Mouse (Mus musculus): Measurements from ENCODE around the gene Fkbp8. TPM values are rescaled to one million over a fixed set of nuclear protein-coding genes. Genes with fewer than 3 reads are reported as not detected.

Fkbp8 gene
- polyA plus RNA-seq, 1 experiment = 255 TPM

- H3K36me3 ChIP-seq (ENCODE audit: control insufficient read depth) = peaks cover 42% of the 10 kb centered on the region
- TF ChIP-seq GATA1 (IDR thresholded peaks at IDR 0.05; ENCODE audit: low read length) = no peak
- no peak for TF ChIP-seq TAL1 (IDR thresholded peaks at IDR 0.05; ENCODE audit: low read length)
- H3K4me1 ChIP-seq (ENCODE audit: control insufficient read depth) = peaks cover 70% of the 10 kb centered on the region
- no peaks in the 10 kb centered on the region for H3K27me3 ChIP-seq (ENCODE audit: control insufficient read depth)
- no peaks in the 10 kb centered on the region for H3K9me3 ChIP-seq (ENCODE audit: control insufficient read depth, low read length)
- H3K4me3 ChIP-seq (replicated peaks) = no peak overlapping the region
Observed at GRCm38 (mm10) chr8:70547762-70548161, 20.2 kb downstream of the Fkbp8 start.

DNA sequence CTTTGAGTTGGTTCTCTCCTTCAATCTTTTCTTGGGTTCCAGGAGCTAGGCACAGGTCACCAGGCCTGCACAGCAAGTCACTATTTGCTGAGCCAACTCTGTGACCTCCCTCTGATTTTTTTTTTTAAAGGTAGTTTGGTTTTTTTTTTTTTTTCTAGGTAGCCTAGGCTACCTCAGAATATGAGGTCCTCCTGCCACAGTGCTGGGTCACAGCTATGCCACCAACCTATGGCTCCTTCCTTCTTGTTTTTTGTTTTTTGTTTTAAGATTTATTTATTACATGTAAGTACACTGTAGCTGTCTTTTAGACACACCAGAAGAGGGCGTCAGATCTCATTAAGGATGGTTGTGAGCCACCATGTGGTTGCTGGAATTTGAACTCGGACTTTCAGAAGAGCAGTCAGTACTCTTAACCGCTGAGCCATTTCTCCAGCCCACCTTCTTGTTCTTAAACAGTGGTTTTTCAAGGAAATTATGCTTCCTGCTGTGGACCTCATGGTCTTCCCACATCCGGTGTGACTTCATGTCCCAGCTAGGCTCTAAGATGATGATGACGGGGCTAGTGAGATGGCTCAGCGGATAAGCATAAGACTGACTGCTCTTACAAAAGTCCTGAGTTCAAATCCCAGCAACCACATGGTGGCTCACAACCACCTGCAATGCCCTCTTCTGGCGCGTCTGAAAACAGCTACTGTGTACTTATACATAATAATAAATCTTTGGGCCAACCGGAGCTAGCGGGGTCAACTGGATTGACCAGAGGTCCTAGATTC, 22.1 kb downstream of the Fkbp8 start:
- peaks cover 33% of the 10 kb centered on the region for H3K36me3 ChIP-seq (ENCODE audit: control insufficient read depth)
- H3K9me3 ChIP-seq (ENCODE audit: control insufficient read depth, low read length) = no peaks in the 10 kb centered on the region
- TF ChIP-seq TAL1 (IDR thresholded peaks at IDR 0.05; ENCODE audit: low read length) (no peak), GATA1 (IDR thresholded peaks at IDR 0.05; ENCODE audit: low read length) (no peak)
- H3K4me3 ChIP-seq (replicated peaks) = no peak overlapping the region
- H3K4me1 ChIP-seq (ENCODE audit: control insufficient read depth) = peaks cover 65% of the 10 kb centered on the region
- no peaks in the 10 kb centered on the region for H3K27me3 ChIP-seq (ENCODE audit: control insufficient read depth)

DNA sequence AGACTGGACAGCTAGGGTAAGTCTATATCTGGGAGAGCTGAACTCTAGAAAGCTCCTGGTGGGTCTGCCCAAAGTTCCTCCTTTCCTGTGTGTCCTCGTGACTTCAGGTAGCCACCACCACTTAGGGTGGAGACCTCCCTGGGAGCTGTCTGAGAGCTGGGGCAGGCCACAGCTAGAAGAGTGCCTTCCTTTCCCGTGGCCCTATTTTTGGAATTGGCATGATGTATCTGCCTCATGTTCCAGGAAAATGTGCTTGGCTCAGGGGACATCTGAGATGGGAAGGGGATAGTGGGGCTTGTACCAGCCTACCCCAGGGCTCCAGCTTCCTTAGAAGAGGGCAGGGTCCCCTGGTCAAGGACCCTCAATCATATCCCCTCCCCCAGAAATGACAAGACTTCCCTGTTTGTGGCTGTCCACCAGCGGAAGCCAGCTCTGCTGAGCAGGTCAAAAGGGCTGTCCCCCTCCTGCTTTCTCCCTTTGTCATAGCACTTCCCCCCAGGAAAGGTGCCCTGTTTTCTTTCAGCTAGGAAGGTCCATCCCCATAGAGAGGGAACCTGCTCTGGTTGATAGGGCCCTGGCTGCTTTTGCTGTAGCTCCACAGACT, 24.1 kb downstream of the Fkbp8 start:
- H3K27me3 ChIP-seq (ENCODE audit: control insufficient read depth) = no peaks in the 10 kb centered on the region
- H3K9me3 ChIP-seq (ENCODE audit: control insufficient read depth, low read length) = no peaks in the 10 kb centered on the region
- no peak overlapping the region for H3K4me3 ChIP-seq (replicated peaks)
- TF ChIP-seq TAL1 (IDR thresholded peaks at IDR 0.05; ENCODE audit: low read length) = no peak
- no peak for TF ChIP-seq GATA1 (IDR thresholded peaks at IDR 0.05; ENCODE audit: low read length)
- H3K36me3 ChIP-seq (ENCODE audit: control insufficient read depth) = peaks cover 22% of the 10 kb centered on the region
- H3K4me1 ChIP-seq (ENCODE audit: control insufficient read depth) = peaks cover 53% of the 10 kb centered on the region

- Histone ChIP-seq H3K27me3 (ENCODE audit: control insufficient read depth) (no peaks in the 10 kb centered on the region), H3K4me3 (replicated peaks) (no peak overlapping the region), H3K9me3 (ENCODE audit: control insufficient read depth, low read length) (no peaks in the 10 kb centered on the region), H3K36me3 (ENCODE audit: control insufficient read depth) (peaks cover 28% of the 10 kb centered on the region), H3K4me1 (ENCODE audit: control insufficient read depth) (peaks cover 52% of the 10 kb centered on the region)
- TF ChIP-seq GATA1 (IDR thresholded peaks at IDR 0.05; ENCODE audit: low read length) (no peak), TAL1 (IDR thresholded peaks at IDR 0.05; ENCODE audit: low read length) (no peak)
Observed at GRCm38 (mm10) chr8:70552836-70553235, 25.3 kb downstream of the Fkbp8 start.

- Histone ChIP-seq H3K36me3 (ENCODE audit: control insufficient read depth) (peaks cover 29% of the 10 kb centered on the region), H3K27me3 (ENCODE audit: control insufficient read depth) (no peaks in the 10 kb centered on the region), H3K9me3 (ENCODE audit: control insufficient read depth, low read length) (no peaks in the 10 kb centered on the region), H3K4me1 (ENCODE audit: control insufficient read depth) (peaks cover 53% of the 10 kb centered on the region), H3K4me3 (replicated peaks) (no peak overlapping the region)
- TF ChIP-seq TAL1 (IDR thresholded peaks at IDR 0.05; ENCODE audit: low read length) (no peak), GATA1 (IDR thresholded peaks at IDR 0.05; ENCODE audit: low read length) (no peak)
Observed at GRCm38 (mm10) chr8:70553740-70554139, 26.2 kb downstream of the Fkbp8 start.

DNA sequence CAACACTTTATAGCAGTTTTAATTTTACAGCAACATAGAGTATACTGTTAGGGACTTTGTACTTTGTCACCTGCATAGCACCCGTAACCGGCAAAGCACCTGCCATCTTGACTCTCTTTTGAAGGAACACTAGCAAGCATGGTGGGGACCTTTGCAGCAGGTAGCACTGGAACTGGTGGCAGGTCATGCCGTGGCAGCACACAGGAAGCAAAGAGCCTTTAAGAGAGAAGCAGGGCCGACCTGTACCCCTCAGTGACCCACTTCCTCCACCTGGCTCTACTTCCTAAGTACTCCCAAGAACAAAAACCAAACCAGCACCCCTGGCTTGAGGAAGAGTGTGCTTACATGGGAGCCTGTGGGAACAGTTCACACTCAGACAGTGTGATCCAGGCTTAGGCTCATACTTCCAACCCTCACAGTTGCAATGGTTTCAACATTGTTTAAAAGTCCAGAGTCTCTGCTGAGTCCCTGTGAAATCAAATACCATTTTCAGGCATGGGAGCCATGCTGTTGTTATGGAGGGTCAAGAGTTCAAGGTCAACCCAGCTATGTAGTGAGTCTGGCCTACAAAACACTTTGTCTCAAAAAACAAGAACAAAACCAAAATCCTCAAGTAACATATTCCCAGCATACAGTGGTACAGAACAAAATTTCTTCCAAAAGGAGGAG, 27.7 kb downstream of the Fkbp8 start:
- H3K9me3 ChIP-seq (ENCODE audit: control insufficient read depth, low read length) = no peaks in the 10 kb centered on the region
- peaks cover 62% of the 10 kb centered on the region for H3K4me1 ChIP-seq (ENCODE audit: control insufficient read depth)
- H3K27me3 ChIP-seq (ENCODE audit: control insufficient read depth) = no peaks in the 10 kb centered on the region
- no peak for TF ChIP-seq GATA1 (IDR thresholded peaks at IDR 0.05; ENCODE audit: low read length)
- no peak for TF ChIP-seq TAL1 (IDR thresholded peaks at IDR 0.05; ENCODE audit: low read length)
- H3K36me3 ChIP-seq (ENCODE audit: control insufficient read depth) = peaks cover 37% of the 10 kb centered on the region
- no peak overlapping the region for H3K4me3 ChIP-seq (replicated peaks)

- TF ChIP-seq TAL1 (IDR thresholded peaks at IDR 0.05; ENCODE audit: low read length) = no peak
- no peak for TF ChIP-seq GATA1 (IDR thresholded peaks at IDR 0.05; ENCODE audit: low read length)
- Histone ChIP-seq H3K4me1 (ENCODE audit: control insufficient read depth) (peaks cover 70% of the 10 kb centered on the region), H3K9me3 (ENCODE audit: control insufficient read depth, low read length) (no peaks in the 10 kb centered on the region), H3K27me3 (ENCODE audit: control insufficient read depth) (no peaks in the 10 kb centered on the region), H3K4me3 (replicated peaks) (no peak overlapping the region), H3K36me3 (ENCODE audit: control insufficient read depth) (peaks cover 53% of the 10 kb centered on the region)
Observed at GRCm38 (mm10) chr8:70558334-70558733, 30.8 kb downstream of the Fkbp8 start.

- H3K4me1 ChIP-seq (ENCODE audit: control insufficient read depth) = peaks cover 69% of the 10 kb centered on the region
- H3K9me3 ChIP-seq (ENCODE audit: control insufficient read depth, low read length) = no peaks in the 10 kb centered on the region
- no peak overlapping the region for H3K4me3 ChIP-seq (replicated peaks)
- H3K27me3 ChIP-seq (ENCODE audit: control insufficient read depth) = no peaks in the 10 kb centered on the region
- TF ChIP-seq TAL1 (IDR thresholded peaks at IDR 0.05; ENCODE audit: low read length) (no peak), GATA1 (IDR thresholded peaks at IDR 0.05; ENCODE audit: low read length) (no peak)
- H3K36me3 ChIP-seq (ENCODE audit: control insufficient read depth) = peaks cover 49% of the 10 kb centered on the region
Observed at GRCm38 (mm10) chr8:70558983-70559382, 31.5 kb downstream of the Fkbp8 start.

GRCm38 (mm10) chr8:70560096-70560495, 32.6 kb downstream of the Fkbp8 start:
- Histone ChIP-seq H3K4me1 (ENCODE audit: control insufficient read depth) (peaks cover 79% of the 10 kb centered on the region), H3K36me3 (ENCODE audit: control insufficient read depth) (peaks cover 51% of the 10 kb centered on the region), H3K9me3 (ENCODE audit: control insufficient read depth, low read length) (no peaks in the 10 kb centered on the region), H3K27me3 (ENCODE audit: control insufficient read depth) (no peaks in the 10 kb centered on the region), H3K4me3 (replicated peaks) (no peak overlapping the region)
- no peak for TF ChIP-seq TAL1 (IDR thresholded peaks at IDR 0.05; ENCODE audit: low read length)
- no peak for TF ChIP-seq GATA1 (IDR thresholded peaks at IDR 0.05; ENCODE audit: low read length)
